Mouse (Mus musculus): Measurements from ENCODE around the gene Oprm1.

Oprm1 gene

DNA sequence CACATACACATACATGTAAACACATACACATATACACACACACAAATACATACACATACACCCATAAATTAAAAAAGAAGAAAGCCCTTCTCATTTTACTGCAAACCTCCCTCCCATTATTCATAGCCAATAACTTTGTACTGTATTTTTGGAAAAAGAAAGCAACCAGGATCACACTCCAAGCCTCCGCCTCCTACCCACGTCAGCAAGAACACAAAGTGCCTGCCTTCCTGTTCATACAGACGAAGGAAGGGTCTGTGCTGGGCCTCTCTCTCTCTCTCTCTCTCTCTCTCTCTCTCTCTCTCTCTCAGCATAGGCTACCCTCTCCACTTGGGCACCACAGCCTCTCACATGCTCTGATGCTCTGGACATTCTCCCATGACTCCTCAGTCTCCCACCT is 137.5 kb downstream of the Oprm1 start:
- no peak for DNase-seq (ENCODE audit: low spot score)

DNA sequence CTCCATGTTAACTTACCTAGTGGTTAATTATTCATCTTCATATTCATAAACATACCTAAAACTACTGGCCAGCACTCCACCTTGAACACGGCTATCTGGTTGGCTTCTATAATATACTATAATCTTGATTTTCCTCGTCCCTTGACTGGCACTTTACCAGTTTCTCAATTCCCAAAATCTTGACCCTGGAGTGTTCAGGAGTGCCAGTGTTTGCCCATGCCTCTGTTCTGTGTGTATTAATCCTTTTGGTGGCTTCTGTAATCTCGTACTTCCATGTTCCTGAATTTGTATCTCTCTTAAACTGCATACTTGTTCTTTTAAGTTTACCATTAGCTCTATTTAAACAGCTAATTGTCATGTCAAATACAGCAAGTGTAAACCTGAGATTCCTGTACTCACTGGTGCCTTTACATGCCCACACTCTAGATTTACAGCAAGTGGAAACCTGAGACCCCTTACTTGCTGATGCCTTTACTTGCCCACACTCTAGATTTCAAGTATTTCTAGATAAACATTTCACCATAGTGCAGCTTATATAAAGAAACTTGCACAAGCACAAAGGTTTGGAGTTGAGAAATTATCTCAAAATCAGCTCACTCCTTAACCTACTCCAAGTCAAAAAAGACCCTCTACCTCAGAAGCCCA is 138.5 kb downstream of the Oprm1 start:
- no peak for DNase-seq (ENCODE audit: low spot score)

DNA sequence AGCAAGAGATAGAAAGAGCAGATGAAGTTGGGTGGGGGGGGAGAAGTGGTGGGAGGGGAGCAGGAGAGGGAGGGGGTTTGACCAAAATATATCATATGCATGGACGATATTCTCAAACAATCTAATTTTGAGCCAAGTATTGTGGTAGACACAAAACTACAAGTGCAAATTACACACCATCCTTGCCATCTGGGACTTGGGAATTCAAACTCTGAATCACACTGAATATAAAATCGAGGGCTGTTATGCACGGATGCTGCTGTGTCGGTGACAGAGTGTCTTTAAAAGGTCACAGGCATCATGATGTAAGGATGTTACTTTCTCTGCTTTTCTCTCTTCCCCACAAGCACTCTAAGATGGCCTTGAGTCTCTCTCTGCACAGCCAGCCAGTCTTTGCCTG is 141.8 kb downstream of the Oprm1 start:
- DNase-seq (ENCODE audit: low spot score), result no peak

DNA sequence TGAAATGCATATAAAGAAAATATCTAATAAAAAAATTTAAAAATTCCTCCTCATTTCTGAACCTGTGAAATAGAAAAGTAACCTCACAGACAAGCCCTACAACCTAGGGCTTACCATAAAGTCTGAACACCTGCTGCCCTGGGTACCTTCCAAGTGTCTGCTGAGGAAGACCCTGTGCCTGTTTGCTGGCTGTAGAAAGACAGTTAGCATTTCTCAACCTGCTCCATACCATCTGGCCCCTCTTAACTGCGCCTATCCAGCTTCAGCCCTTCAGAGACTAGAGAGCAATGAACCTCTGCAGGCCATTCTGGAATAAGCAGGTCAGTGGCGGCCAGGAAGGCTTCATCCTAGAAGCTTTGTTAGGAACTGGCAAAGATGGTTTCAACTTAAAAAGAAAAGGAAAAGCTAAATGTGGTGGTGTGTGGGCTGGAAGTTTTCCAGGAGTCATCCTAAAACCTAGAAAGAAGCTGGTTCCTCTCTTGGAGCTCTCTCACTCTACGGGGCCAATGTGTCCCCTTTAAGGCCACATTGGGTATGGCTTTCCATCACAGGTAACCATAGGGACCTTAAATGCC is 143.6 kb downstream of the Oprm1 start:
- DNase-seq (ENCODE audit: low spot score), result no peak

DNA sequence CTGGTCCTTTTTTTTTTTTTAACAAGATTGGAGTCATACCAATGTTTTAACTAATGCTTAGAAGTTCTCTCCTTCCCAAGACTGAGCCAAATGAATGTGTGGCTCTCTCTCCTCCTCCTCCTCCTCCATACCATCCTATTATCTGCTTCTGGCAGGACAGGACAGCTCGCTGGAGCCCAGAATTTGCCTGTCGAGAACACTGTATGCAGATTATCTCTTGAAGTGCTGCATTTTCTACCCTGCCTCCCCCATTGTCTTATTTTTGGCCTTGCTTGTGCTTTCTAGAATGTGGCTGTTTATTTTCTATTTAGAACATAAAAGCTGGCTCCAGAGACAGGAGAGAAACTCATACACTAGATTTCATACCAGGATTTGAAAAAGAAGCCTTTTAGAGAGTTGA is 151.5 kb downstream of the Oprm1 start:
- no peak for DNase-seq (ENCODE audit: low spot score)

DNA sequence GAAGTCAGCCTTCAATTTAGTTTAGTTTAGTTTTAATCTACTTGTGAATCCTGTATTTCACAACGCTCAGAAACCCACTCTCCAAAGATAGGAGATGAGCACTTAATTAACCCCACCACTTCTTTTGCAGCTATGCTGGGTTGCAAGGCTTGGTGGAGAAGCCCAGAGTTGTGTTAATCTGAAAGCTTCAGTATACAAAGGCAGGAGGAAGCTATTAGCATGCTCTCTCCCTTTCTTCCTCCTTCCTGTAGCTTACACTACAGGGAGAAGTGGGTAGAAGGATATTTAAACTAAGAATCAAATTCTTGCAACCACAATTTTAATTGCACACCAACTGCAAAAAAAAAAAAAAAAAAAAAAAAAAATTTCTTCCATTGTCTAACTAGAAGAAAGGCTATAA is 157.7 kb downstream of the Oprm1 start:
- DNase-seq (ENCODE audit: low spot score), result no peak

DNA sequence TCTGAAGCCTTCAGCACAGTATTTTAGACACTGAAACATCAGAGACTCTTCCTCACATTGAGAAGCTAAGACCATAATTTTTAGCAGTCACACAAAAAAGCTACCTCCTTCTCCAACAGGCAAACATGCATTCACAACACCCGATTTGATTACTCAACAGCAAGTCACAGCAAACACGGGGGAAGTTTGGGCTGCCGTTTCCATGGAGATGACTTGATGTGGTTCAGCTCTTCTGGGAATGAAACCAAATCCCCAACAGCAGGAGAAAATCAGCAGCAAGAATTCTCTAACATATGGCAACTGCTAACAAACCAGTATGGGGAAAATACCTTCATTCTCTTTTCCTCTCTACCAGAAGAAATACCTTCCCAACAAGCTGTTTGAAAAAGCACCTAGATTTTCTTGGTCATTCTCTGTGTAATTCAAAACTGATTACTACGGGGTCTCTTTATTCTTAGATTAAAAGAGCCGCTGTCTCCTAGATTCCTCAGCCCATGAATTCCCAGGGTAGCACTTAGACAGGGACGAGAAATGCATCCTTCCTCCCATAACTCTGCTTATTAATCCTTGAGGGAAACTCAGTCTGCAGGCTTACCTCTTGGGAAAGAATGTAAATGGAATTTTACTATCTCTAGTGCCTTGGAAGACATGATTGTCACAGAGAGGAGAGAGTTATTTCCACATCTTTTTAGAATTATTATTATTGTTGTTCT is 158.4 kb downstream of the Oprm1 start:
- no peak for DNase-seq (ENCODE audit: low spot score)

DNA sequence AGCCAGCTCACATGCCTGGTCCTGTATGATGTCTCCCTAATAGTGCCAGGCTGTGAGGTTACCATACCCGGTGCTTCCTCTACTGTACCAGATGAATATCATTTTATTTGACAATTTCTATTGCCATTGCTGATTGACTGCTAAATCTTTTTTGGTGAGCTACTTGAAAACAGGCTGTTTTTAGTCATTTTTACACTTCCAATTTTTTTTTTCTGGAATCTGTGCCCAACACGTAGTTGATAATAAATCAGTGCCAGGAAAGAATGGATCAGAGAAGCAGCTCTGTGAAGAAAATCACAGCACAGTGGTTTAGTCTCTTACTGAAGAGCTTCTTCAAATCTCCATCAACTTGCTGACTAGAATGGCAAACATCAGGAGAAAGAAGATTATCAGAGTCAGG is 168.4 kb downstream of the Oprm1 start:
- DNase-seq (ENCODE audit: low spot score), result no peak

DNA sequence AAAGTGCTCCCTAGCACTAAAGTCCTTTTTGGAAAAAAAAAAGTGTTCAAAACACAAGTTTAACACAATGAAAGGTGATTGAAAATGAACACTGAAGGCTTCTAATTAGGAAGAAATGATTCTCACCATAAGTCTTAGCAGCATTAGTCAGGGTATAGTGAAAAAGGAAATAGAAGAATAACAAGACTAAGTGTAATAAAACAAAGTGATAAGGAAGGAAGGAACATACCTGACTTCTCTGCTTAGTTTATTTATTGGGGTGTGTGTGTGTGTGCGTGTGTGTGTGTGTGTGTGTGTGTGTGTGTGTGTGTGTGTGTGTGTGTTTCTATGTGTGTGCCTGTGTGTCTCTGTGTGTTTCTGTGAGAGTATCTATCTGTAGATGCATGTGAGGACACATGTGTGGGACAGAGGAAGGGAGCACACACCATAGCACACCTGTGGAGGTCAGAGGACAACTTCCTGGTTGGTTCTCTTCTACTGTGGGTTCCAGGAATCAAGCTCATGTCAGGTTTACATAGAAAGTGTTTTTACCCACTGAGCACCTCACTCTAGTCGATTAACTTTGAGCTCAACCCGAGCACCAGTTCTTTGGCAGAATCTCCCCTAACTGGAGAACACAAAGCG is 169.4 kb downstream of the Oprm1 start:
- DNase-seq (ENCODE audit: low spot score), result no peak

DNA sequence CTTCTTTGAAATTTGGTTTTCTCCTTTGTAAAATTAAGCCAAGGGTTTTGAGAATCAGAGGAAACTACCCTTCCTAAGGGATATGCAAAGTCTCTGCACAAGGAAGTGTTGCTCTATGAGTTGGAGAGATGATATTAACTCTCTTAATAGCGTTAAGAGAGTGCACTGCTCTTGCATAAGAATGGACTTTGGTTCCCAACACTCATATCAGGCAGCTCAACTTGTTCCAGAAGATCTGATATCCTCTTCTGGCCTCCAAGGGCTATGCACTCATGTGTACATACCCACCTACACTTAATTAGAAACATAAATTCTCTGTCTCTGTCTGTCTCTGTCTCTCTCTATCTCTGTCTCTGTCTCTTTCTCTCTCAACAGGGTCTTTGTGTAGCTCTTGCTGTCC is 170.6 kb downstream of the Oprm1 start:
- no peak for DNase-seq (ENCODE audit: low spot score)

DNA sequence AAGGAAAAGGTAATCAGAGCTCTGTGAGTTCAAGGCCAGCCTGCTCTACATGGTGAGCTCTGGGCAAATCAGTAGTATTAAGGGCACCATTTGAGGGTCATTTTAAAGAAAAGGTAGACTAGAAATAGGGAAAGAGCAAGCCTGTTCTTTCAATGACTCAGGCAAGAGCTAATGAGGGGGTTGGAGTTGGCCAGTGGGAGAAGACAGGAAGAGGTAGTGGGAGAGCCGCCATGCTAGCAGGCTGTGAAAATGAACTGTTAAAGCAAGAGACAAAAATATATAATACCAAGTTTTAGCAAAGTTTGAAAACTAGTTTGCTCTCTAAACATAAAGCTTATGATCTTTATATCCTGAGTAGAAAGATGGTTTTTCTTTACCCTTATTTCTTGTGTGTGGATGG is 172.1 kb downstream of the Oprm1 start:
- no peak for DNase-seq (ENCODE audit: low spot score)

DNA sequence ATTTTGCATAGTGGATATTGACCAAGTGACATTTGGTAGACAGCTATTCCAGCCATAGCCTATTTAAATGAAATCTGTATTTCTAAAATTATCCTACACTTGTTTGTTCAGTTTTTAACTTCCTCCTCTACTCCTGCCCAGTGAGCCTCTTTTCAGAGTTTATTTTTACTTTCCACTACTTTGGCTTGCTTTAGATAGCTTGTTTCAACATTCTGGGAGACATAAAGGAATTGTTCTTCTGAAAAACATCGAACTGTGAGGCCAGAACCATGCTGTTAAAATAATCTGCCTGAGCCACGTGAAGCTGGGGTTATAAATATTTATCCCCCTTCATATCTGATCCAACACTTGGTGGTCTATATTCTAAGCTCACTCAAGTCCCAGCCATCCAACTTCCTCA is 172.6 kb downstream of the Oprm1 start:
- DNase-seq (ENCODE audit: low spot score), result no peak

DNA sequence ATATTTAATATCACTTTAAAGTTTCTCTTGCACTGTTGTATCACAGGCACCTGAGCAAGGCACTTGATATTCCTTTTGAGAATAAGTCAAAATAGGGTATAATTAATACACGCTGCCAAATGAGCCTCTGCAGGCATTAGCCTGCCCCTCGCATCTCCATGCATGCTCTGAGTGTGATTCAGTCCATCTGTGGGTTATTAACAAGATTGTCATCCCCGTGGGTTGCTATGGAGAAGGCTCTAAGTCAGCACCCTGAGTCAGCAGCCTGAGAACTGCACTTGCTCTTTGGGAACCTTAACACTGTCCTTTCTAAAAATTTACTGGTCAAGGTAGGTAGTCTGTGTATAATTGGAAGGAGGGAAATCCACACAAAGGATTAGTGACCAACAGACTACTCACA is 176.5 kb downstream of the Oprm1 start:
- no peak for DNase-seq (ENCODE audit: low spot score)

DNA sequence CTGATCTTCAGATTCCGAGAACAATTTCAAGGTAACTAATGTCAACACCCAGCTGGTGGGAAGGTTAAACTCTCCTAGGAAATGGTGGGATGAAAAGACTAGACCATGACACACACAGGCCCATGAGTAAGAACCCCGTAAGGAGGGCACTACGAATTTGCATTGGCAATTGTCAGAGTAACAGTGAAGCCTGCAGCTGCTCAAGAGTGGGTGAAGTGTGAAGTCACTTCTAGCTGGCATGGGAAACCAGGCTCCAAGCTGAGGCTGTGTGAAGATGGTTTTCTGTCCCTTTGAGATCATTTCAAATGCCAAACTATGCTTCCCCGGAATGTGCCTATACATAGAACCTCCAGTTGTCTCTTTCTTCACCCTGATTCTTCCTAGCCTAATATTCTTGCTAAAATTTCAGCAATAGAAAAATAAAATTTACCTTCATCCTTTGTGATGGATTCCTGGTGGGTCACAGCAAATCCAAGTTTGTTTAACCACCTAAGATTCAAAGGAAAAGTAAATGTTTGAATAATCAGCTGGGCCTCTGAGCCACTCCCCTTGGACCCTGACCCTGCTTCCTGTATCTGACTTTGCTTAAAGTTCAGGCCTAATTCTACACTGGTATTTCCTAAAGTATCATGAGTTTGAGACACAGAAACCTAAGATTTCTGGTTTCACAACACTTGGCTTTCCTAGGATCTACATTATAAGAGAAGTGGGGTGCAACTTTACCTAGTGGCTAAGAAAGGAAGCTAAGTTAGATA is 178.5 kb downstream of the Oprm1 start:
- no peak for DNase-seq (ENCODE audit: low spot score)

DNA sequence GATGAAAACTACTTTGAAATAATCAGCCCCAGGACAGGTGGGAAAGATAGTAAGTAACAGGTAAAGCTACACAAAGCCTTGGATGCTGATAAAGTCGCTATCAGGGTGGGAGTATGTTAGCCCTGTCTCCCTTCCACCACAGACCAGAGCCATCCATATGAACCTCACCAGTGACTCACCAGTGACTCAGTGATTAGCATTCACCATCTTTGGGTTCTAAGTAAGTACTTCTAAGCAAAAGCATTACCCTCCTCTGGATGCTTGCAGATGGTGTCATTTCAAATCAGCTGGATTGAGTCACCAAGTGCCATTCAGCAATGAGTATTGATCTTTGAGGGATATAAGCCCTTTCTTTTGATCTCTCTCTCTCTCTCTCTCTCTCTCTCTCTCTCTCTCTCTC is 194.8 kb downstream of the Oprm1 start:
- DNase-seq (ENCODE audit: low spot score), result no peak

DNA sequence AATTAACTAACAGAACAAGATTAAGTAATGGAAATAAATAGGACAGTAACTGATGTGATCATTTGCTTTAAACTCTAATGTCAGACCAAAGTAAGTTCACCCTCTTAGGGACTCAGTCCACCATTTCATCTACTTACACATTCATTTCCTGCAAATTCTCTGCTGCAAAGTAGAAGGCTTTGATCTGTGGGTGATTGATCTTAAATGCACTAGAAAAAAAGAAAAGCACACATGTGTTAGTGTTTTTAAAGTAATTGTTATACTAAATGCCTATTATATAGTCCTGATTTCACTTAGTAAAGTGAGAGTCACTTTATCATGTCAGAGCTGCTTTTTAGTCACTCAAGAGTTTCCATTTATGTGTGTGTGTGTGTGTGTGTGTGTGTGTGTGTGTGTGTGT is 196.2 kb downstream of the Oprm1 start:
- no peak for DNase-seq (ENCODE audit: low spot score)

DNA sequence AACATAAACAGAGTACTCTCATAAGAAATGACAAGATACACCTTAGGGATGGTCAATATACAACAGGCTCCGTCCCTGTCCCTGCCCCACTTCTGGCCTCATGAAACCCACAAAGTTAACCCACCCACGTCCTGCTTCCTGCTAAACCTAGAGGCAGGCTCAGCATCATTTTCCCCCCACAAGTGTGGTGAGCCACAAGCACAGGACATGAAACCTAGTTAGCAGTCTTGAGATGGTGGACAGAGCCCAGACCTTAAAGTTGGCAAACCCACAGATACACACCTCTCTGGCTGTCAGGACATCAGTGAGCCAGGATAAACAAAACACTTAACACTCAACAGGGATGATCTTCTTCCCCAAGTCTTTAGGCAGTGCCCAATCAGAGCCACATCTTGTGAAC is 198.1 kb downstream of the Oprm1 start:
- no peak for DNase-seq (ENCODE audit: low spot score)

DNA sequence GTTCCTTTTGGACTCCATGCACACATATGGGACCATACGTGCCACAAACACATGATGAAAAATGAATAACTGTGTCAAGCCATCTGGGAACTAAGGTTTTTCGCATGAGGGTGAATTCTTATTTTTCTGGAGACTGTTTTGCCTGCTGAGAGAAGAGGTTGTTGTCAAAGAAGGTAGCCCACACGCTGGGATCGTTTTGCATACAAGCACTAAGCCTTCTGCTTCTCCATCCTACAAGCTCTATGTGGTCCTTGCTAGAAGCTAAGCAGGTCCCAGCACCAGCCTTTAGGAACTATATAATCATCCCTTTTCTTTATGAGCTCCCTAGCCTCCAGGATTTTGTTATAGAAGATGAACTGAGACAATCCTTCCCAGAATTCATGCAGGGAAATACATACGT is 200.5 kb downstream of the Oprm1 start:
- DNase-seq (ENCODE audit: low spot score), result no peak

DNA sequence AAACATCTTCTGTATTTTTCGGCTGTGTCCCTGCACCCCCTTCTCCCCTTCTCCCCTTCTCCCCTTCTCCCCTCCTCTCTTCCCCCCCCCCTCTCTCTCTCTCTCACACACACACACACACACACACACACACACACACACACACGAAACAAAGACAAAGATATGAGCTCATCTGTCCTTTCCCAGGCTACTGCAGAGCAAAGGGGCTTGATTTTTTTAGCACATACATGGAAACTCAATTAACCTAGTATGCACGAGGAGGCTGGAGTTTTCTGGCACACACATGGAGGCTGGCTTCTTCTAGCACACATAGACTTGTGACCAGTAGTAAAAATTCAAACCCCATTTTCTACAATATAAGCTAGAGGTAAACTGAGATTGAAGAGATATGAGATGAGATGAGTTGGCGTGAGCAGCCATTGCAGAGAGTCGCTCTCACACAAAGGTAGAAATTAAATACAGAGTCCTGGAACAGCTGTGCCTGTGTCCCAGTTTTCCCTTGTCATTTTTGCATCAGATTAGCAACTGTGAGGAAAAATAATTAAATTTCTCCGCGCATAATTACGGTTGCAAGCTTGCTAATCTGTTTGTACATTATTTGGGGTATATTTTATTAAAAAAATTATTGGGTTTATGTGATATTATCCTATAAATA is 209.4 kb downstream of the Oprm1 start:
- DNase-seq (ENCODE audit: low spot score), result no peak

DNA sequence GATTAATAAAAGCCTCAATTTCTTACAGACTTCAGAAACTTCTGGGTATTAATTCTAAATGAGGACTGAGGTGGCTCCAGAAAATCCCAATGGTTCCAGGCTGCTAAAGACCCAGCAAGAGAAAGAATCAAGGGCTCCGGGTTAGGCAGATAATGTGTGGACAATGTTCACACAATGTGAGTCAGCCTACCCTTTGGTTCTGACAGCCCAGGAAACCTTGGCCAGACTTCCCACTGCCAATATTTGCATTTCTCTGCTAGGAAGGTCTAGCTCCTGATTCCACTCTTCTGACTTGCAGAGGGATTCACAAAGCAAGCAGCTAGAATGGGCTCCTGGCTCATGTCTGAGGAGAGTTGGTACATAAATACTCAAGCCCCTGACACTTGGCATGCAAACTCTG is 210.0 kb downstream of the Oprm1 start:
- no peak for DNase-seq (ENCODE audit: low spot score)

DNA sequence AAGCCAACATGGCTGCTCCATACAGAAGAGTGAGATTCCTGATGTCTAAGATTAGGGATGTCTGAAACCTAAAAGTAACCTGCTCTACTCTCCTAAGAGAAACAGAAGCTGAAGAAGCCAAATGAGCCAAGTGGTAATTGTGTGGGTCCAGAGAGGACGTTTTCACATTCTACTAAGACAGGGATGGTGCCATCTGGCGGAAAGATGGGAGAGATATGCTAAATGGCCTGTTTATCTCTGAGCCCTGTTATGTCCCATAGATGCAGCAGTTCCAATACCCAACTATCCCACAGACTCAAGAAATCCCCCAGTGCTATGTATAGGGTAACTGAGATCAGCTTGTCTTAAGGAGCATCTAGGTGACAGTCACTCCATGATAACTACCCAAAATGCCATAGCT is 219.5 kb downstream of the Oprm1 start:
- DNase-seq (ENCODE audit: low spot score), result no peak

DNA sequence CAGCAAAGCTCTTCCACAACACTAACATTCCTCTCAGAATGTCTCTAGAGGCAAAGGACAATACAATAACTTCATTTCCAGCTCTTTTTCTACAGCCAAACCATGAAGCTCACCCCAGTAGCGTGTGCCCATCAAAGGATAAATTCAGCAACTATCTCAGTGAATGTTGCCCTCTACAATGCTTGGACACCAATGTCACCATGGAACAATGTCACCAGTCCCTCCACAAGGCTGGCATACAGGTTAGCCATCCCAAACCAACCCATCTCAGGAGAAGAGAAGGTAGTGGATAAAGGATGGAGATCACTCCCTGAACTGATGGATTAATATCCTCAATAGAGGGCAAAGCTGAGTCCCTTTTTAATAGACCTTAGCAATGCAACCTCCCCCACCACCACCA is 220.4 kb downstream of the Oprm1 start:
- no peak for DNase-seq (ENCODE audit: low spot score)
